Mouse (Mus musculus): ENCODE results near the gene Map2k7.

Gene Map2k7

GRCm38 (mm10) chr8:4259125-4259804 is 20.7 kb downstream of the Map2k7 start, which contains the start of gene Ctxn1:
Gene Ctxn1 (minus strand): TSS chr8:4259274.
- DNase-seq (ENCODE audit: low spot score), result peak; percentile 99

- no peak for DNase-seq (ENCODE audit: low spot score)
Observed at GRCm38 (mm10) chr8:4259805-4260170, 21.2 kb downstream of the Map2k7 start.

- peak; percentile 51 for DNase-seq (ENCODE audit: low spot score)
Observed at GRCm38 (mm10) chr8:4263105-4263791, 24.7 kb downstream of the Map2k7 start.

- DNase-seq (ENCODE audit: low spot score), result no peak
Observed at GRCm38 (mm10) chr8:4265160-4265914, 26.8 kb downstream of the Map2k7 start.

- DNase-seq (ENCODE audit: low spot score), result no peak
Observed at GRCm38 (mm10) chr8:4267627-4268026, 29.1 kb downstream of the Map2k7 start.

GRCm38 (mm10) chr8:4269609-4270008 is 31.1 kb downstream of the Map2k7 start:
- DNase-seq (ENCODE audit: low spot score), result no peak

GRCm38 (mm10) chr8:4275275-4276110 is 37.0 kb downstream of the Map2k7 start, which contains the start of gene Timm44:
Gene Timm44 (minus strand): TSS chr8:4275913.
- DNase-seq (ENCODE audit: low spot score), result peak; percentile 99

GRCm38 (mm10) chr8:4276111-4276465 is 37.5 kb downstream of the Map2k7 start:
- no peak for DNase-seq (ENCODE audit: low spot score)

GRCm38 (mm10) chr8:4292738-4293137 is 54.2 kb downstream of the Map2k7 start:
- no peak for DNase-seq (ENCODE audit: low spot score)

Measured in MN1 (cell line).